Mouse (Mus musculus): ENCODE measurements at regions not wholly inside any gene's neighbourhood (a gene's known extent, or its start where the extent isn't known, plus 50 kb on each side); places are given as distances from the start of the nearest gene placed in this dataset.

DNA sequence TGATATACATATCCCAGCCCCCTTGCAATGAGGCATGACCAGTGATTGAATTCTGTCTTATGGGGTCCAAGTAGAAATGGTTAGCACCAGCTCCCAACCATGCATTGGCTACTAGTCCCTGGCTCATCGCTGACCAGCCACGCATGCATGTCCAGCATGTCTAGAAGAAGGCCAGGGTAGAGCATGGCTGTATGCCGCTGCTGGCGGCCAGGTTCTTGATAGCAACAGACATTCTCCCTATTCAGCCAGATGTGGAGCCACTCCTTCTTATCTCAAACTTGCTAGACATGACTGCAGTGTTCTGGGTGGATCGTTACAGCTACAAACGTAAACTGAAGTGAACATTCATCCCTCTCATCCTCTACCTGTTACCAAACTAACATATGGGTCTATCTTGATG, 188.6 kb downstream of the Xxylt1 start:
- no peak overlapping the region for H3K4me3 ChIP-seq (ENCODE audit: low read depth, low read length)
- no peaks in the 10 kb centered on the region for H3K27me3 ChIP-seq (ENCODE audit: control insufficient read depth, insufficient read depth, low read length)
- no peaks in the 10 kb centered on the region for H3K4me1 ChIP-seq (ENCODE audit: control insufficient read depth, insufficient read depth, low read length)
- H3K9ac ChIP-seq (replicated peaks; ENCODE audit: low read length) = no peak overlapping the region
- no peaks in the 10 kb centered on the region for H3K9me3 ChIP-seq (replicated peaks; ENCODE audit: control insufficient read depth, low read length)
- WGBS = 94% methylated on average over 6 of the region's 6 CpGs
- DNase-seq (ENCODE audit: low spot score) (no peak), ATAC-seq (replicated peaks; ENCODE audit: insufficient number of reproducible peaks, low FRiP score, low TSS enrichment, low read depth) (no peak)
- H3K36me3 ChIP-seq (replicated peaks; ENCODE audit: control insufficient read depth, insufficient read depth, low read depth, low read length) = no peaks in the 10 kb centered on the region
- H3K27ac ChIP-seq (replicated peaks; ENCODE audit: low read depth, low read length) = no peak overlapping the region
- no peak overlapping the region for H3K4me2 ChIP-seq (ENCODE audit: low read depth, low read length)

DNA sequence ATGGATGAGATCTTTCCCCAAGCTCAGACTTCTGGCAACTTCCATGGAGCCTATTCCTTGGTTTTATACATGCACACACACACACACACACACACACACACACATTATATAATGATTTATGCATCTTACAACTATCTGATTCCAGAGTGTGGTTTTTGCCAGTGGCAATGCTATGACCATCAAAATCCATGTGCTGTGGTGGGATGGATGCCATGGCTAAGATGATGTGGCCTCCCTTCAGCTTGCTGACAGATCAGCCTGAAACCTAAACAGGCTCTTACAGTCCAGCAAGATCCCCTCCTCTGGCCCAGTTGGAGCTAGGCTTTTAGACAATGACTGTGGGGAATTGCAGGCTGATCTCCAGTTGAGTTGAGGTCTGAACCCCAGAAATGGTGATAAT, 187.1 kb downstream of the Xxylt1 start:
- H3K36me3 ChIP-seq (replicated peaks; ENCODE audit: control insufficient read depth, insufficient read depth, low read depth, low read length) = no peaks in the 10 kb centered on the region
- no peak overlapping the region for H3K4me3 ChIP-seq (ENCODE audit: low read depth, low read length)
- H3K4me2 ChIP-seq (ENCODE audit: low read depth, low read length) = no peak overlapping the region
- no peak for DNase-seq (ENCODE audit: low spot score)
- H3K9me3 ChIP-seq (replicated peaks; ENCODE audit: control insufficient read depth, low read length) = no peaks in the 10 kb centered on the region
- no peak overlapping the region for H3K9ac ChIP-seq (replicated peaks; ENCODE audit: low read length)
- H3K4me1 ChIP-seq (ENCODE audit: control insufficient read depth, insufficient read depth, low read length) = no peaks in the 10 kb centered on the region
- no peak for ATAC-seq (replicated peaks; ENCODE audit: insufficient number of reproducible peaks, low FRiP score, low TSS enrichment, low read depth)
- H3K27ac ChIP-seq (replicated peaks; ENCODE audit: low read depth, low read length) = no peak overlapping the region
- H3K27me3 ChIP-seq (ENCODE audit: control insufficient read depth, insufficient read depth, low read length) = no peaks in the 10 kb centered on the region

DNA sequence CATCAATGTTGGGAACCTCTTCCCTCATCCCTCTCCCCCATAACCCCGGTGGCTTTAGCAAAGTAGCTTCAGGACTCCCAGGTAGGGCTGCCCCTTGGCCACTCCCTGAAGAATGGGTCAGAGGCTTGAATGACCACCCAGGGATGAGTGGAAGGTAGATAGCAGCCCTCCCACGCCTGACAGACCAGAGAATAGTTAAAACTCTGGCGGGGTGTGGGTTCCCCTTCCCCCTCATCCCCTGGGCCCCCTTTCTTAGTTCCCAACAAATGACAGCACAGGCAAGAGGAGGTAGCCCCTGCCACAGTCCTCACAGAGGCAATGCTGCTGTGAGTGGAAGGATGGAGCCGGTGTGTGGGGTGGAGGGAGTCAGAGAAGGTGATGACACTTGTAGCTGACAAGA, 186.2 kb downstream of the Xxylt1 start:
- no peaks in the 10 kb centered on the region for H3K4me1 ChIP-seq (ENCODE audit: control insufficient read depth, insufficient read depth, low read length)
- no peak for DNase-seq (ENCODE audit: low spot score)
- H3K4me3 ChIP-seq (ENCODE audit: low read depth, low read length) = no peak overlapping the region
- H3K27me3 ChIP-seq (ENCODE audit: control insufficient read depth, insufficient read depth, low read length) = no peaks in the 10 kb centered on the region
- H3K9me3 ChIP-seq (replicated peaks; ENCODE audit: control insufficient read depth, low read length) = no peaks in the 10 kb centered on the region
- H3K27ac ChIP-seq (replicated peaks; ENCODE audit: low read depth, low read length) = no peak overlapping the region
- H3K36me3 ChIP-seq (replicated peaks; ENCODE audit: control insufficient read depth, insufficient read depth, low read depth, low read length) = no peaks in the 10 kb centered on the region
- 87% methylated on average over 4 of the region's 4 CpGs for WGBS
- ATAC-seq (replicated peaks; ENCODE audit: insufficient number of reproducible peaks, low FRiP score, low TSS enrichment, low read depth) = no peak
- H3K9ac ChIP-seq (replicated peaks; ENCODE audit: low read length) = no peak overlapping the region
- H3K4me2 ChIP-seq (ENCODE audit: low read depth, low read length) = no peak overlapping the region

DNA sequence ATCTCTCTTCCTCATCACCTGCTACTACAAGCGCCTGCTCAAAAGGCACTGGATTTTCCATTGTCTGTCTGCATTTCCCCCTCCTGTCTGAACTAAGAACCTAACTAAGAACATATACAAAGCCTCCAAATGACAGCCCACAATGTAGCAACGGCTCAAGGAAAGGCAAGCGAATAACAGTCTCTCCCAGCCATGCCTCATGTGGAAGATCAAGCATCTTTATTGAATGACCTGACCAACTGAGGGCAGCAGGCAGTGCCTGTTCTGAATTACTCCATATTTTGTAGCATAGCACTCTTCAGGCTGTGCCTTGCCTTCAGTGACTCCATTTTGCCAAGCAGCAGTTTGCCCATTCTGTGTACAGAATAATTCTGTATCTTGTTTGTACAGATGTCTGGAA, 183.9 kb downstream of the Xxylt1 start:
- no peaks in the 10 kb centered on the region for H3K4me1 ChIP-seq (ENCODE audit: control insufficient read depth, insufficient read depth, low read length)
- no peak overlapping the region for H3K4me2 ChIP-seq (ENCODE audit: low read depth, low read length)
- H3K27me3 ChIP-seq (ENCODE audit: control insufficient read depth, insufficient read depth, low read length) = no peaks in the 10 kb centered on the region
- 91% methylated on average over 3 of the region's 3 CpGs for WGBS
- H3K9me3 ChIP-seq (replicated peaks; ENCODE audit: control insufficient read depth, low read length) = no peaks in the 10 kb centered on the region
- DNase-seq (ENCODE audit: low spot score) (no peak), ATAC-seq (replicated peaks; ENCODE audit: insufficient number of reproducible peaks, low FRiP score, low TSS enrichment, low read depth) (no peak)
- no peak overlapping the region for H3K9ac ChIP-seq (replicated peaks; ENCODE audit: low read length)
- no peaks in the 10 kb centered on the region for H3K36me3 ChIP-seq (replicated peaks; ENCODE audit: control insufficient read depth, insufficient read depth, low read depth, low read length)
- no peak overlapping the region for H3K27ac ChIP-seq (replicated peaks; ENCODE audit: low read depth, low read length)
- H3K4me3 ChIP-seq (ENCODE audit: low read depth, low read length) = no peak overlapping the region

DNA sequence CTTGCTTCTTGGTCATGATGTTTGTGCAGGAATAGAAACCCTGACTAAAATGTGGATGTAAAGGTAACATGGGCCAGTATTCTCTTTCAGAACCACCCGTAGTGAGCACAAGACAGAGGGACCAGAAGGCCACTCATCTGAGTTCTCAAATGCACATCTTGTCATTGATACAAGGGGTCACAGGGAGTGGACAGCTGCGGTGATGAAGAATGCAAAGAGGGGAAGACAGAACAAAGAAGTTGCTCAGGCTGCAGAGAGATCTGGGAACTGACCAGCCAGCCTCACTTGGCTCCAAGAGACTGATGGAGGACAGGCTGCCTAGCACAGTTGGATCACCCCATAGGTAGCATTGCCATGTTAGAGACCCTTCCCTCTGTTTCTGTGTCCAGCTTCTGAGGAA, 181.1 kb downstream of the Xxylt1 start:
- no peak overlapping the region for H3K27ac ChIP-seq (replicated peaks; ENCODE audit: low read depth, low read length)
- H3K4me1 ChIP-seq (ENCODE audit: control insufficient read depth, insufficient read depth, low read length) = no peaks in the 10 kb centered on the region
- no peaks in the 10 kb centered on the region for H3K36me3 ChIP-seq (replicated peaks; ENCODE audit: control insufficient read depth, insufficient read depth, low read depth, low read length)
- H3K27me3 ChIP-seq (ENCODE audit: control insufficient read depth, insufficient read depth, low read length) = no peaks in the 10 kb centered on the region
- H3K4me3 ChIP-seq (ENCODE audit: low read depth, low read length) = no peak overlapping the region
- ATAC-seq (replicated peaks; ENCODE audit: insufficient number of reproducible peaks, low FRiP score, low TSS enrichment, low read depth) (no peak), DNase-seq (ENCODE audit: low spot score) (no peak)
- peaks cover 3% of the 10 kb centered on the region for H3K9me3 ChIP-seq (replicated peaks; ENCODE audit: control insufficient read depth, low read length)
- H3K4me2 ChIP-seq (ENCODE audit: low read depth, low read length) = no peak overlapping the region
- H3K9ac ChIP-seq (replicated peaks; ENCODE audit: low read length) = no peak overlapping the region
- 82% methylated on average over 2 of the region's 2 CpGs for WGBS

DNA sequence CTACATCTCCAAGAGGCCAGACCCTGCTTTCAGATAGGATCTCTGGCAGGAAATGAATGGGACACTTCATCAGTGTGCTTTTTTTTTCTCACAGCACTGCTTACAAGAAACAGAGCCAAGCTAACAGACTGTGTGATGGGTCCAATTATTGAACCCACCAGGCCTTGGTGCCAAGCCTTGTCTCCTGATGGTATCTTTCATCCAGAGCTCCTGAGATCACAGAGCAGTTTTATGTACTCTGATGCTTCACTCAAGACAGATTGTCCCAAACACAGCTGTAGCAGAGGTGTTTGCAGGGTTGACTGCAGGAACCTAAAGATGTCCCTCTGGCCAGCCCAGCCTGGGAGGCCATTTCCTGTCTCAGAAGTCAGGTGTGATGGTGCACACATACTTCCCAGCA, 179.9 kb downstream of the Xxylt1 start:
- no peak overlapping the region for H3K4me3 ChIP-seq (ENCODE audit: low read depth, low read length)
- no peak for ATAC-seq (replicated peaks; ENCODE audit: insufficient number of reproducible peaks, low FRiP score, low TSS enrichment, low read depth)
- DNase-seq (ENCODE audit: low spot score) = no peak
- no peak overlapping the region for H3K27ac ChIP-seq (replicated peaks; ENCODE audit: low read depth, low read length)
- H3K36me3 ChIP-seq (replicated peaks; ENCODE audit: control insufficient read depth, insufficient read depth, low read depth, low read length) = no peaks in the 10 kb centered on the region
- H3K9me3 ChIP-seq (replicated peaks; ENCODE audit: control insufficient read depth, low read length) = peaks cover 3% of the 10 kb centered on the region
- no peaks in the 10 kb centered on the region for H3K4me1 ChIP-seq (ENCODE audit: control insufficient read depth, insufficient read depth, low read length)
- no peaks in the 10 kb centered on the region for H3K27me3 ChIP-seq (ENCODE audit: control insufficient read depth, insufficient read depth, low read length)
- H3K9ac ChIP-seq (replicated peaks; ENCODE audit: low read length) = no peak overlapping the region
- H3K4me2 ChIP-seq (ENCODE audit: low read depth, low read length) = no peak overlapping the region
